In genomic region chr3:4798366-4798765, GRCm38 (mm10) we compare ENCODE assay signal across 17 mouse cellular contexts.
A peak's percentile ranks its signal among the peaks of the same experiment; 100 is the strongest.
DNase-seq lines count a peak whose midpoint lies in the region; ATAC-seq and TF ChIP-seq lines count a peak whose summit lies in the region.
"Had no signal": no experiment of that assay in that cellular context is flagged by ENCODE, and none has a peak within 500 bp of the region (broad histone marks: within the 10 kb centered on the region; RNA-seq: fewer than 3 reads in every experiment).

No protein-coding gene starts in this region.

- TF ChIP-seq CTCF in layer of hippocampus, adult 2 months (conservative IDR thresholded peaks at IDR 0.05), result no peak

- peak overlapping the region; percentile 2; the same call in 1 of the 2 replicates for H3K4me3 ChIP-seq in layer of hippocampus, adult 2 months
- peak overlapping the region; percentile 25; the same call in 1 of the 2 replicates for H3K4me3 ChIP-seq in forebrain, embryonic 12.5 days (replicated peaks)
- peak overlapping the region; percentile 44 for H3K4me3 ChIP-seq in hindbrain, embryonic 15.5 days
- peak overlapping the region; percentile 32 for H3K4me3 ChIP-seq in neural tube, embryonic 13.5 days
- H3K4me3 ChIP-seq: embryonic facial prominence, embryonic 12.5 days; heart, embryonic 10.5 days; limb, embryonic 15.5 days; liver, embryonic 15.5 days had no signal

- H3K27me3 ChIP-seq in forebrain, embryonic 12.5 days, result no peaks in the 10 kb centered on the region
- no peaks in the 10 kb centered on the region for H3K27me3 ChIP-seq in hindbrain, embryonic 15.5 days
- no peaks in the 10 kb centered on the region for H3K27me3 ChIP-seq in neural tube, embryonic 13.5 days
- H3K27me3 ChIP-seq: CH12.LX; embryonic facial prominence, embryonic 12.5 days; limb, embryonic 15.5 days; liver, embryonic 15.5 days had no signal

- peak overlapping the region; percentile 41 for H3K4me2 ChIP-seq in forebrain, embryonic 12.5 days
- H3K4me2 ChIP-seq in hindbrain, embryonic 15.5 days, result peak overlapping the region; percentile 55
- H3K4me2 ChIP-seq in neural tube, embryonic 13.5 days, result peak overlapping the region; percentile 51
- H3K4me2 ChIP-seq: embryonic facial prominence, embryonic 12.5 days; limb, embryonic 15.5 days; liver, embryonic 15.5 days had no signal

- H3K4me1 ChIP-seq in forebrain, embryonic 12.5 days, result peaks cover 24% of the 10 kb centered on the region
- peaks cover 13% of the 10 kb centered on the region for H3K4me1 ChIP-seq in hindbrain, embryonic 15.5 days (replicated peaks)
- H3K4me1 ChIP-seq in neural tube, embryonic 13.5 days (replicated peaks), result peaks cover 27% of the 10 kb centered on the region
- H3K4me1 ChIP-seq: heart, embryonic 10.5 days; limb, embryonic 15.5 days; liver, embryonic 15.5 days had no signal

- WGBS in forebrain, embryonic 12.5 days, result 33% methylated on average over 3 of the region's 3 CpGs
- 21% methylated on average over 3 of the region's 3 CpGs for WGBS in hindbrain, embryonic 15.5 days
- 27% methylated on average over 3 of the region's 3 CpGs for WGBS in neural tube, embryonic 13.5 days

- H3K9me3 ChIP-seq in forebrain, embryonic 12.5 days, result no peaks in the 10 kb centered on the region
- H3K9me3 ChIP-seq in hindbrain, embryonic 15.5 days, result no peaks in the 10 kb centered on the region
- no peaks in the 10 kb centered on the region for H3K9me3 ChIP-seq in neural tube, embryonic 13.5 days
- H3K9me3 ChIP-seq: embryonic facial prominence, embryonic 12.5 days; heart, embryonic 10.5 days; limb, embryonic 15.5 days; liver, embryonic 15.5 days had no signal

- intact Hi-C loops in heart, postnatal 14 days (cut with DNase I), result no loop called here
- intact Hi-C loops in gastrocnemius, postnatal 14 days (cut with DNase I; ENCODE audit: low total_unique reads), result no loop called here

- H3K27ac ChIP-seq in layer of hippocampus, adult 2 months, result no peak overlapping the region
- no peak overlapping the region for H3K27ac ChIP-seq in forebrain, embryonic 12.5 days
- H3K27ac ChIP-seq in hindbrain, embryonic 15.5 days (replicated peaks), result peak overlapping the region; percentile 58
- no peak overlapping the region; the same call in 1 of the 2 replicates for H3K27ac ChIP-seq in neural tube, embryonic 13.5 days (replicated peaks)
- H3K27ac ChIP-seq: embryonic facial prominence, embryonic 12.5 days; heart, embryonic 10.5 days; limb, embryonic 15.5 days; liver, embryonic 15.5 days had no signal

- H3K9ac ChIP-seq in forebrain, embryonic 12.5 days, result no peak overlapping the region
- peak overlapping the region; percentile 44 for H3K9ac ChIP-seq in hindbrain, embryonic 15.5 days
- H3K9ac ChIP-seq in neural tube, embryonic 13.5 days, result no peak overlapping the region
- H3K9ac ChIP-seq: embryonic facial prominence, embryonic 12.5 days; limb, embryonic 15.5 days; liver, embryonic 15.5 days had no signal

- no peaks in the 10 kb centered on the region for H3K36me3 ChIP-seq in forebrain, embryonic 12.5 days (replicated peaks)
- H3K36me3 ChIP-seq in hindbrain, embryonic 15.5 days, result peaks cover 5% of the 10 kb centered on the region
- H3K36me3 ChIP-seq in neural tube, embryonic 13.5 days, result no peaks in the 10 kb centered on the region
- H3K36me3 ChIP-seq: embryonic facial prominence, embryonic 12.5 days; heart, embryonic 10.5 days; limb, embryonic 15.5 days; liver, embryonic 15.5 days had no signal

- DNase-seq in layer of hippocampus, adult 2 months (ENCODE audit: low spot score in 2 of 2), result no peak
- DNase-seq in layer of hippocampus, adult 9-10 months (ENCODE audit: low spot score), result no peak
- no peak for DNase-seq in heart, postnatal 14 days
- no peak for DNase-seq in adrenal gland, postnatal 14 days
- no peak for DNase-seq in gastrocnemius, postnatal 14 days
- DNase-seq: cerebellum, adult 9-10 months; kidney, adult 18-20 months; kidney, postnatal 14 days had no signal

- no peak for ATAC-seq in forebrain, embryonic 12.5 days (ENCODE audit: low FRiP score)
- no peak for ATAC-seq in hindbrain, embryonic 15.5 days (ENCODE audit: low FRiP score, low read depth)
- no peak for ATAC-seq in neural tube, embryonic 13.5 days (ENCODE audit: low read depth)
- ATAC-seq: lung, postnatal 0 days had no signal
